Mouse (Mus musculus): ENCODE results near the gene Rgs3. TPM values are rescaled to one million over a fixed set of nuclear protein-coding genes. Genes with fewer than 3 reads are reported as not detected.
"Not testable (repeated sequence)": the region's sequence is repeated elsewhere in the genome, so short reads cannot be mapped to it uniquely, and the experiment has no call there.

Rgs3 gene
- polyA plus RNA-seq, 1 experiment from 2014 or later, result 46.7 TPM

- no peaks in the 10 kb centered on the region for H3K9me3 ChIP-seq
- no peak overlapping the region for H3K4me2 ChIP-seq (replicated peaks)
- peak overlapping the region; percentile 63 for H3K27ac ChIP-seq (replicated peaks)
- H3K36me3 ChIP-seq, result no peaks in the 10 kb centered on the region
- no peaks in the 10 kb centered on the region for H3K27me3 ChIP-seq
- 65% methylated on average over 1 of the region's 1 CpGs for WGBS
- no peak overlapping the region for H3K4me3 ChIP-seq
- peaks cover 15% of the 10 kb centered on the region for H3K4me1 ChIP-seq
- ATAC-seq (replicated peaks), result no peak
- H3K9ac ChIP-seq (replicated peaks), result no peak overlapping the region
These were observed 31.2 kb downstream of the Rgs3 start for GRCm38 (mm10) chr4:62590878-62591277.

GRCm38 (mm10) chr4:62591326-62591725, 31.7 kb downstream of the Rgs3 start:
- H3K27me3 ChIP-seq, result no peaks in the 10 kb centered on the region
- H3K27ac ChIP-seq (replicated peaks), result peak overlapping the region; percentile 35
- peak overlapping the region; percentile 17; the same call in 1 of the 2 replicates for H3K4me2 ChIP-seq (replicated peaks)
- H3K9me3 ChIP-seq, result no peaks in the 10 kb centered on the region
- no peak overlapping the region for H3K9ac ChIP-seq (replicated peaks)
- peaks cover 15% of the 10 kb centered on the region for H3K4me1 ChIP-seq
- WGBS, result 4% methylated on average over 11 of the region's 11 CpGs
- H3K36me3 ChIP-seq, result no peaks in the 10 kb centered on the region
- H3K4me3 ChIP-seq, result no peak overlapping the region
- ATAC-seq (replicated peaks), result peak; percentile 48

- H3K4me3 ChIP-seq; H3K27me3 ChIP-seq; H3K9me3 ChIP-seq; H3K9ac ChIP-seq (replicated peaks); H3K4me2 ChIP-seq (replicated peaks); H3K36me3 ChIP-seq; H3K27ac ChIP-seq (replicated peaks); ATAC-seq (replicated peaks): not testable (repeated sequence)
- H3K4me1 ChIP-seq, result peaks cover 18% of the 10 kb centered on the region
- WGBS, result 94% methylated on average over 24 of the region's 24 CpGs
These were observed 34.0 kb downstream of the Rgs3 start for GRCm38 (mm10) chr4:62593546-62594240.

- Histone ChIP-seq H3K4me2 (replicated peaks) (no peak overlapping the region), H3K9ac (replicated peaks) (no peak overlapping the region), H3K36me3 (no peaks in the 10 kb centered on the region), H3K9me3 (no peaks in the 10 kb centered on the region), H3K27me3 (no peaks in the 10 kb centered on the region), H3K4me3 (no peak overlapping the region), H3K4me1 (peaks cover 18% of the 10 kb centered on the region), H3K27ac (replicated peaks) (peak overlapping the region; percentile 31; the same call in 1 of the 2 replicates)
- WGBS, result 34% methylated on average over 5 of the region's 5 CpGs
- ATAC-seq (replicated peaks), result no peak
These were observed 34.8 kb downstream of the Rgs3 start for GRCm38 (mm10) chr4:62594442-62594841.

- H3K9ac ChIP-seq (replicated peaks), result no peak overlapping the region
- H3K4me1 ChIP-seq, result peaks cover 15% of the 10 kb centered on the region
- no peak overlapping the region for H3K27ac ChIP-seq (replicated peaks)
- H3K27me3 ChIP-seq, result no peaks in the 10 kb centered on the region
- ATAC-seq (replicated peaks), result no peak
- H3K4me2 ChIP-seq (replicated peaks), result no peak overlapping the region
- no peaks in the 10 kb centered on the region for H3K9me3 ChIP-seq
- 64% methylated on average over 5 of the region's 5 CpGs for WGBS
- no peak overlapping the region for H3K4me3 ChIP-seq
- H3K36me3 ChIP-seq, result no peaks in the 10 kb centered on the region
These were observed 36.4 kb downstream of the Rgs3 start for GRCm38 (mm10) chr4:62596051-62596450.

- H3K9ac ChIP-seq (replicated peaks), result no peak overlapping the region
- no peak overlapping the region for H3K27ac ChIP-seq (replicated peaks)
- H3K4me3 ChIP-seq, result no peak overlapping the region
- H3K9me3 ChIP-seq, result no peaks in the 10 kb centered on the region
- no peak for ATAC-seq (replicated peaks)
- H3K4me2 ChIP-seq (replicated peaks), result no peak overlapping the region
- H3K27me3 ChIP-seq, result no peaks in the 10 kb centered on the region
- H3K4me1 ChIP-seq, result peaks cover 8% of the 10 kb centered on the region; the same call in 1 of the 2 replicates
- no peaks in the 10 kb centered on the region for H3K36me3 ChIP-seq
- 85% methylated on average over 1 of the region's 1 CpGs for WGBS
These were observed 40.9 kb downstream of the Rgs3 start for GRCm38 (mm10) chr4:62600549-62600948.

- Histone ChIP-seq H3K9ac (replicated peaks) (no peak overlapping the region), H3K9me3 (no peaks in the 10 kb centered on the region), H3K4me2 (replicated peaks) (no peak overlapping the region), H3K4me3 (no peak overlapping the region), H3K4me1 (peaks cover 22% of the 10 kb centered on the region), H3K36me3 (no peaks in the 10 kb centered on the region), H3K27me3 (no peaks in the 10 kb centered on the region), H3K27ac (replicated peaks) (no peak overlapping the region)
- 92% methylated on average over 4 of the region's 4 CpGs for WGBS
- no peak for ATAC-seq (replicated peaks)
These were observed 44.0 kb downstream of the Rgs3 start for GRCm38 (mm10) chr4:62603607-62604006.

- no peak for ATAC-seq (replicated peaks)
- Histone ChIP-seq H3K4me2 (replicated peaks) (no peak overlapping the region), H3K4me1 (peaks cover 22% of the 10 kb centered on the region), H3K9me3 (no peaks in the 10 kb centered on the region), H3K27me3 (no peaks in the 10 kb centered on the region), H3K4me3 (no peak overlapping the region), H3K9ac (replicated peaks) (no peak overlapping the region), H3K27ac (replicated peaks) (no peak overlapping the region), H3K36me3 (no peaks in the 10 kb centered on the region)
- 79% methylated on average over 4 of the region's 4 CpGs for WGBS
These were observed 44.4 kb downstream of the Rgs3 start for GRCm38 (mm10) chr4:62604094-62604493.

GRCm38 (mm10) chr4:62605856-62606541, 46.4 kb downstream of the Rgs3 start:
- Histone ChIP-seq H3K9ac (replicated peaks) (no peak overlapping the region), H3K9me3 (no peaks in the 10 kb centered on the region), H3K4me3 (no peak overlapping the region), H3K4me1 (peaks cover 37% of the 10 kb centered on the region), H3K27me3 (no peaks in the 10 kb centered on the region), H3K27ac (replicated peaks) (no peak overlapping the region), H3K4me2 (replicated peaks) (no peak overlapping the region), H3K36me3 (no peaks in the 10 kb centered on the region)
- no peak for ATAC-seq (replicated peaks)
- WGBS, result 90% methylated on average over 9 of the region's 9 CpGs

GRCm38 (mm10) chr4:62606542-62606882, 46.9 kb downstream of the Rgs3 start:
- ATAC-seq (replicated peaks), result no peak
- Histone ChIP-seq H3K9ac (replicated peaks) (no peak overlapping the region), H3K4me1 (peaks cover 38% of the 10 kb centered on the region), H3K27ac (replicated peaks) (no peak overlapping the region), H3K27me3 (no peaks in the 10 kb centered on the region), H3K4me3 (no peak overlapping the region), H3K9me3 (no peaks in the 10 kb centered on the region), H3K4me2 (replicated peaks) (no peak overlapping the region), H3K36me3 (no peaks in the 10 kb centered on the region)
- 30% methylated on average over 7 of the region's 7 CpGs for WGBS

- Histone ChIP-seq H3K27me3 (no peaks in the 10 kb centered on the region), H3K4me3 (no peak overlapping the region), H3K9me3 (no peaks in the 10 kb centered on the region), H3K4me2 (replicated peaks) (no peak overlapping the region), H3K27ac (replicated peaks) (no peak overlapping the region), H3K9ac (replicated peaks) (no peak overlapping the region), H3K4me1 (peaks cover 41% of the 10 kb centered on the region), H3K36me3 (no peaks in the 10 kb centered on the region)
- ATAC-seq (replicated peaks), result no peak
- WGBS, result 67% methylated on average over 7 of the region's 7 CpGs
These were observed 47.3 kb downstream of the Rgs3 start for GRCm38 (mm10) chr4:62606905-62607304.

GRCm38 (mm10) chr4:62607345-62607744, 47.7 kb downstream of the Rgs3 start:
- Histone ChIP-seq H3K27ac (replicated peaks) (no peak overlapping the region), H3K4me3 (no peak overlapping the region), H3K4me2 (replicated peaks) (no peak overlapping the region), H3K9ac (replicated peaks) (no peak overlapping the region), H3K36me3 (no peaks in the 10 kb centered on the region), H3K9me3 (no peaks in the 10 kb centered on the region), H3K27me3 (no peaks in the 10 kb centered on the region), H3K4me1 (peaks cover 45% of the 10 kb centered on the region)
- 29% methylated on average over 9 of the region's 9 CpGs for WGBS
- 0 out of 2 replicates have a peak, but pooled peaks have one; percentile 14 for ATAC-seq (replicated peaks)

All from forebrain, embryonic 15.5 days (tissue).